Mouse (Mus musculus): ENCODE measurements around the gene Dbnl. TPM values are rescaled to one million over a fixed set of nuclear protein-coding genes. Genes with fewer than 3 reads are reported as not detected.

Dbnl gene
- polyA plus RNA-seq, 1 experiment from 2014 or later: 114 TPM

DNA sequence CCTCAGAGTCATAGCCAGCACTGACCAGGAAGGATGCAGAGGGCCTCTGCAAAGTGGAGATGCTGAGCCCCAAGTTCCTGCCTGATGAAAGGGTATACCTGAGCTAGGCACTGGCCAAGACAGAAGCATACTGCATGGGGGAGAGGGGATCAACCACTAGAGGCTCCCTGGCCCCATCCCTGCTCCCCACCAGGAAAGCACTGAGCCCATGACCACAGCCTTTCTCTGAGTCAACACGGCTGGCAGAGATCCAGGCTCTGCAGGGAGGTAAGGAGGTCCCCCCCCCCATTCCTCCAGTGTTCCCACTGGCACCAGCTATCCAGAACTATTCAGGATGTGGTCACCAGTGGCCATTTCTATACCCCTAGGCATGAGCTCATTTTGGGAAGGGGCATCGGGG lies 61.0 kb downstream of the Dbnl start:
- no peak overlapping the region for H3K4me3 ChIP-seq (ENCODE audit: low read depth, low read length)
- no peak overlapping the region for H3K9ac ChIP-seq
- H3K36me3 ChIP-seq (ENCODE audit: insufficient read depth): no peaks in the 10 kb centered on the region
- DNase-seq (peak; percentile 21), ATAC-seq (ENCODE audit: insufficient read depth) (no peak)
- 66% methylated on average over 2 of the region's 2 CpGs for WGBS
- H3K9me3 ChIP-seq (ENCODE audit: low read depth, low read length): no peaks in the 10 kb centered on the region
- H3K4me2 ChIP-seq: no peak overlapping the region
- no peak for TF ChIP-seq CTCF (IDR thresholded peaks at IDR 0.05; ENCODE audit: low read depth)
- no peak overlapping the region for H3K27ac ChIP-seq (ENCODE audit: low read depth)
- H3K27me3 ChIP-seq (ENCODE audit: insufficient read depth, low read length): no peaks in the 10 kb centered on the region
- H3K4me1 ChIP-seq (ENCODE audit: insufficient read depth): no peaks in the 10 kb centered on the region

DNA sequence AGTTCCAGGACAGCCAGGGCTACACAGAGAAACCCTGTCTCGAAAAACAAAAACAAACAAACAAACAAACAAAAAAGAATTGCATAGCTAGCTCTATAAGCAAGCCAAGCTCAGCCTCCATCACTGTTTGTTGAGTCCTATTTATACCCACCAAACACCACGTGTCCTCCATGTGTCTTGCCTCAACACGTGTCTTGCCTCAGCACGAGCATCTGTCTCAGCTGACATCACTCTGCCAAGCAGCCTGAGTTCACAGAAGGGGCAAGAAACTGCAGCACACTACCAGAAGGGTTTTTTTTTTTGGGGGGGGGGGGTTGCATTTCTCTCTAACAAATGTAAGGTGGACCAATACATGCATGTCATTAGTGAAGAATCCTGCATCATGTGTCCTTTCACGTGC lies 62.2 kb downstream of the Dbnl start:
- H3K27me3 ChIP-seq (ENCODE audit: insufficient read depth, low read length): no peaks in the 10 kb centered on the region
- H3K4me1 ChIP-seq (ENCODE audit: insufficient read depth): no peaks in the 10 kb centered on the region
- no peaks in the 10 kb centered on the region for H3K36me3 ChIP-seq (ENCODE audit: insufficient read depth)
- H3K9me3 ChIP-seq (ENCODE audit: low read depth, low read length): no peaks in the 10 kb centered on the region
- no peak overlapping the region for H3K9ac ChIP-seq
- no peak overlapping the region for H3K4me2 ChIP-seq
- DNase-seq (peak; percentile 33), ATAC-seq (ENCODE audit: insufficient read depth) (peak; percentile 62; the same call in 1 of the 2 replicates)
- no peak overlapping the region for H3K4me3 ChIP-seq (ENCODE audit: low read depth, low read length)
- WGBS: 45% methylated on average over 5 of the region's 5 CpGs
- no peak for TF ChIP-seq CTCF (IDR thresholded peaks at IDR 0.05; ENCODE audit: low read depth)
- no peak overlapping the region for H3K27ac ChIP-seq (ENCODE audit: low read depth)

Other genes with a start within 250 kb of the Dbnl start
- gene Ccdc117, start 246.3 kb upstream of the Dbnl start, polyA plus RNA-seq (2014; fragmentation: Nextera tagmentation; extraction: Ambion mirVana): 22.4 and 24.9 TPM in 2 replicates
- not detected in 2 replicates for gene Ankrd36, start 218.8 kb upstream of the Dbnl start, polyA plus RNA-seq (2014; fragmentation: Nextera tagmentation; extraction: Ambion mirVana)
- gene Mrps24, start 72.8 kb upstream of the Dbnl start, polyA plus RNA-seq (2014; fragmentation: Nextera tagmentation; extraction: Ambion mirVana): 193 and 208 TPM in 2 replicates
- 18.3 and 20.1 TPM in 2 replicates for gene Urgcp, start 26.1 kb upstream of the Dbnl start, polyA plus RNA-seq (2014; fragmentation: Nextera tagmentation; extraction: Ambion mirVana)
- gene Pgam2, start 15.2 kb downstream of the Dbnl start, polyA plus RNA-seq (2014; fragmentation: Nextera tagmentation; extraction: Ambion mirVana): 1.6 and 19.6 TPM in 2 replicates
- 6.8 and 7.7 TPM in 2 replicates for gene Polm, start 49.5 kb downstream of the Dbnl start, polyA plus RNA-seq (2014; fragmentation: Nextera tagmentation; extraction: Ambion mirVana)
- 30.8 and 32.5 TPM in 2 replicates for gene Aebp1, start 73.5 kb downstream of the Dbnl start, polyA plus RNA-seq (2014; fragmentation: Nextera tagmentation; extraction: Ambion mirVana)
- 148 and 156 TPM in 2 replicates for gene Pold2, start 89.8 kb downstream of the Dbnl start, polyA plus RNA-seq (2014; fragmentation: Nextera tagmentation; extraction: Ambion mirVana)
- gene Myl7, start 110.3 kb downstream of the Dbnl start, polyA plus RNA-seq (2014; fragmentation: Nextera tagmentation; extraction: Ambion mirVana): 21.4 and 344 TPM in 2 replicates
- 0.84 and 1.9 TPM in 2 replicates for gene Gck, start 161.6 kb downstream of the Dbnl start, polyA plus RNA-seq (2014; fragmentation: Nextera tagmentation; extraction: Ambion mirVana)
- gene Ykt6, start 167.2 kb downstream of the Dbnl start, polyA plus RNA-seq (2014; fragmentation: Nextera tagmentation; extraction: Ambion mirVana): 25.0 and 26.1 TPM in 2 replicates